Mouse (Mus musculus) lung, postnatal 0 days (tissue): ENCODE data around the gene 4930523C07Rik.

Experiments used
- CTCF ChIP-seq: IDR thresholded peaks from 2 replicates; pipeline ENCODE4 v1.5.1; 2016; ENCODE audit warnings: antibody characterized with exemption, mild to moderate bottlenecking
- EP300 ChIP-seq: IDR thresholded peaks from 2 replicates; pipeline ENCODE4 v1.6.1; 2016; ENCODE audit warnings: antibody characterized with exemption, mild to moderate bottlenecking, control low read depth

DNA sequence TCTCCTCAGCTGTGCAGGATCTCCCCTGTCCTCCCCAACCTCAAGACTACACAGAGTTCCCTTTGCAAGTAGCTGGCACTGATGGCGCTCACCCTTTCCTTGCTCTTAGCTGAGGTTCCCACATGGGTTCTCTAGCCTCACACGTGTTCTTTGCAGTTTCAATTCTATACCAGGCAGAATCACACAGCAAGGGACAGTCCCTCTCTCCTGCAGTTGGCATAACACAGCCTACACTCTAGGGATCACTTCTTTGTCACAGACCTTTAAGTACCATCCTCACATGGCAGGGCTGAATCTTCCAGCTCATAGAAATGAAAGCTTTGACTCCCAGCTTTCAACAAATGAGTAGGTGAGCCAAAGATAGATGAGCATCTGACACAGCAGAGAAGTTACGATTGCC is 45.0 kb upstream of the 4930523C07Rik start:
- no peak for TF ChIP-seq CTCF
- TF ChIP-seq EP300 = no peak
